Mouse (Mus musculus): ENCODE data around the gene Lsm3. TPM values are rescaled to one million over a fixed set of nuclear protein-coding genes. Genes with fewer than 3 reads are reported as not detected.

Lsm3 gene
- polyA plus RNA-seq, 1 experiment: not detected

DNA sequence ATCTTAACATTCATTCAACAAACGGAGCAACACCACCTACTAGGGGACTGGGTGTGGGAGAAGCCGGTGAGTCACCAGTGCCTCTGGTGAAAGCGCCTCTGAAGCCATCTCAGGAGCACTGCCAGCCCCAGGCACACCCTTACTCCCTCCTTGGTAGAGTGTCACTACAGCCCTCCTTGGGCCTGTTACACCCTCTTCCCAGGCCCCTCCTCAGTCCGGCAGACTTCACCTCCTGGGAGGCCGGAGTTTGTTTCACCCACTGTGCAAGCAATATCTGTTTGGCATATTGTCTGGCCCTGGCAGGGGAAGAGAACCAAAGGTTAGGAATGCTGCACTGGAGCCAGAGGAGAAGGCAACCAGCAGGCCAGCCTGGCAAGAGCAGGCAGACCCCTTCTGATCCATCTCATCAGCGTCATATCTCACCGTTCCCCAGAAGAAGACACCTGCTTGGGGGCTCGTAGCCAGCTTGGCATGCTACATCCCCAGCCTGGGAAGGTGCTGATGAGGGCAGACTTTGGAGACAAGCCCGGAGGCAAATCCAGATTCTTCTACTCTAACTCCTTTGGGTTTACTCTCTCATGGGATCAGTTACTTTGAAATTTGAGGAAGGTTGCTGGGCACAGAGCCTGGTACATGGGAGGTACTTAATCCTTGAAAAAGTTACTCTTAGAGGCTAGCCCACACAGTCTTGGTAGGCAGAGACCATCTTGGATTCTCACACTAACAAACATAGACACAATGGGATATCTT lies 41.1 kb upstream of the Lsm3 start:
- H3K4me3 ChIP-seq (ENCODE audit: insufficient read depth, low read depth, low read length): peak overlapping the region; percentile 56
- TF ChIP-seq POLR2A (IDR thresholded peaks at IDR 0.05; ENCODE audit: insufficient read depth, low read depth, low read length) (no peak), CTCF (IDR thresholded peaks at IDR 0.05; ENCODE audit: insufficient read depth, low read depth, low read length) (no peak)
- WGBS: 33% methylated on average over 9 of the region's 9 CpGs
- no peak overlapping the region for H3K27ac ChIP-seq (ENCODE audit: insufficient read depth, low read depth, low read length)
- peaks cover 11% of the 10 kb centered on the region for H3K4me1 ChIP-seq (ENCODE audit: control insufficient read depth, insufficient read depth, low read length)

DNA sequence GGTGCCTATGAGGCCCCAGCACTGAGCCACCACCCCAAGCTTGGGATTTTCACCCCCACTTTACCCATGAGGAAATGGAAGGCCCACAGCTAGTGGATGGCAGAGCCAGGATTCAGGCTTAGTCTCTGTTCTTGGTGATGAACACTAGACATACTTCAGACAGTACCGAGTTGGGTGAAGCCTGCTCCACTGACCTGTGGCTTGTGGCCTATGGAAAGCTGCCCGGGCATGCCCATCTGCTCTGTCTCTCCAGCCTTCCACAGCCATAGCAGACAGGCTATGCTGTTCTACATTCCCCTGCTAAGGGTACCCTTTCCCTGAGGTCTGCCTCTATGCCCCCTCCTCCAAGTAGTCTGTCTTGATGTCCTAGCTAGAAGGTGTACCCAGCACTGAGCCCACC lies 39.2 kb upstream of the Lsm3 start:
- WGBS: 95% methylated on average over 2 of the region's 2 CpGs
- Histone ChIP-seq H3K4me1 (ENCODE audit: control insufficient read depth, insufficient read depth, low read length) (peaks cover 11% of the 10 kb centered on the region), H3K4me3 (ENCODE audit: insufficient read depth, low read depth, low read length) (no peak overlapping the region), H3K27ac (ENCODE audit: insufficient read depth, low read depth, low read length) (no peak overlapping the region)
- TF ChIP-seq CTCF (IDR thresholded peaks at IDR 0.05; ENCODE audit: insufficient read depth, low read depth, low read length): no peak

DNA sequence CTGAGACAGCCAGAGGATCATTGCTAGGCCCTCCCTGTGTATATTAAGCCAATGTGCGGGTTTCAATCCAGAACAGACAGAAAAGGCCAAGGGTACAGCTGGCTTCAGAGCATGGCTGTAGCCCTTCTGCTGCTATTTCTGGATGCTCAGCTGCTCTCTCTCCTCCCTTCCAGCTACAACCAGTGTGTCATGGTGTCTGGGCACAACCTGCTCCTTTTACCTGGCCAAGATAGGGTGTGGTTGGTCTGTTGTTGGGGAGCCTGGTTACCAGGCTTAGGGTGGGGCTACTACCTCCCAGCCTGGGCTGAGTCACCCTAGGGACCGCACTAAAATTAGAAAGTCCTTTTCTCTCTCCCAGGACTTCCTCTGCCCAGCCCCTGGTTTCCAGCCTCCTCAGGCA lies 32.4 kb upstream of the Lsm3 start:
- Histone ChIP-seq H3K27ac (ENCODE audit: insufficient read depth, low read depth, low read length) (no peak overlapping the region), H3K4me3 (ENCODE audit: insufficient read depth, low read depth, low read length) (no peak overlapping the region), H3K4me1 (ENCODE audit: control insufficient read depth, insufficient read depth, low read length) (peaks cover 10% of the 10 kb centered on the region)
- WGBS: 83% methylated on average over 2 of the region's 2 CpGs
- TF ChIP-seq CTCF (IDR thresholded peaks at IDR 0.05; ENCODE audit: insufficient read depth, low read depth, low read length): no peak
- TF ChIP-seq POLR2A (IDR thresholded peaks at IDR 0.05; ENCODE audit: insufficient read depth, low read depth, low read length): no peak

DNA sequence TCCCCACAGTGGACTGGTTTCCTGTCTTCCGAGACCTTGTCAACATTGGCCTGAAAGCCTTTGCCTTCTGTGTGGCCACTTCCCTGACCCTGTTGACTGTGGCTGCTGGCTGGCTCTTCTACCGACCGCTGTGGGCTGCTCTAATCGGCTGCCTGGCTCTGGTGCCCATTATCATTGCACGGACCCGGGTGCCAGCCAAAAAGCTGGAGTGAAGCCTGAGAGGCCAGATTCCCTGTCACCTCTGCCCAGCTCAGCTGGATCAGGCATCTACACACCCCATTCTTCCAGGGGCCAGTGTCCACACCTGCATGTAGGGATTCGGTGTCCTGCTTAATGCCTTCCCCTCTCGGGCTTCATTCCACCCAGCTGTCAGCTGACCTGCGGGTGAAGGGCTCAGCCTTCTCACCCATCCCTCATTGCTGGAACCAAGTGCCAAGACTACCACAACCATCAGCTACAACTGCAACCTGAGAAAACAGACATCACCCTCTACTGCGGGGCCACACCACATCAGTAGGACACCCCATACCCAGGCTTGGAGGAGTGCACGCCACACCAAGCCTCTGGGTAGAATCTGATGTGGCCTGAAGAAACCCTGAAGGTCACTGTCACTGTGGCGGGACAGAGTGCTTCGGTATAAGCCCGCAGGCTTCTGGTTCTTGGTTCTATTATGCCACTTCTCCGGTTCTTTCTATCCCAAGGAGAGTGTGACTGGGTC lies 28.8 kb upstream of the Lsm3 start:
- Histone ChIP-seq H3K4me1 (ENCODE audit: control insufficient read depth, insufficient read depth, low read length) (peaks cover 21% of the 10 kb centered on the region), H3K27ac (ENCODE audit: insufficient read depth, low read depth, low read length) (0 out of 2 replicates have a peak overlapping the region, but pooled peaks have one; percentile 4), H3K4me3 (ENCODE audit: insufficient read depth, low read depth, low read length) (no peak overlapping the region)
- 88% methylated on average over 15 of the region's 15 CpGs for WGBS
- TF ChIP-seq POLR2A (IDR thresholded peaks at IDR 0.05; ENCODE audit: insufficient read depth, low read depth, low read length) (no peak), CTCF (IDR thresholded peaks at IDR 0.05; ENCODE audit: insufficient read depth, low read depth, low read length) (no peak)

- no peak overlapping the region for H3K4me3 ChIP-seq (ENCODE audit: insufficient read depth, low read depth, low read length)
- TF ChIP-seq CTCF (IDR thresholded peaks at IDR 0.05; ENCODE audit: insufficient read depth, low read depth, low read length): no peak
- TF ChIP-seq POLR2A (IDR thresholded peaks at IDR 0.05; ENCODE audit: insufficient read depth, low read depth, low read length): no peak
- 29% methylated on average over 9 of the region's 9 CpGs for WGBS
- H3K4me1 ChIP-seq (ENCODE audit: control insufficient read depth, insufficient read depth, low read length): peaks cover 21% of the 10 kb centered on the region
- H3K27ac ChIP-seq (ENCODE audit: insufficient read depth, low read depth, low read length): peak overlapping the region; percentile 81
Measured at GRCm38 (mm10) chr6:91488496-91489212, 27.1 kb upstream of the Lsm3 start.

GRCm38 (mm10) chr6:91489872-91490271 lies 25.9 kb upstream of the Lsm3 start:
- Histone ChIP-seq H3K27ac (ENCODE audit: insufficient read depth, low read depth, low read length) (peak overlapping the region; percentile 87), H3K4me1 (ENCODE audit: control insufficient read depth, insufficient read depth, low read length) (peaks cover 21% of the 10 kb centered on the region), H3K4me3 (ENCODE audit: insufficient read depth, low read depth, low read length) (no peak overlapping the region)
- TF ChIP-seq CTCF (IDR thresholded peaks at IDR 0.05; ENCODE audit: insufficient read depth, low read depth, low read length): no peak
- TF ChIP-seq POLR2A (IDR thresholded peaks at IDR 0.05; ENCODE audit: insufficient read depth, low read depth, low read length): no peak
- WGBS: 46% methylated on average over 10 of the region's 10 CpGs

- 0 out of 2 replicates have a peak overlapping the region, but pooled peaks have one; percentile 87 for H3K27ac ChIP-seq (ENCODE audit: insufficient read depth, low read depth, low read length)
- TF ChIP-seq CTCF (IDR thresholded peaks at IDR 0.05; ENCODE audit: insufficient read depth, low read depth, low read length) (no peak), POLR2A (IDR thresholded peaks at IDR 0.05; ENCODE audit: insufficient read depth, low read depth, low read length) (no peak)
- 74% methylated on average over 6 of the region's 6 CpGs for WGBS
- no peak overlapping the region for H3K4me3 ChIP-seq (ENCODE audit: insufficient read depth, low read depth, low read length)
- H3K4me1 ChIP-seq (ENCODE audit: control insufficient read depth, insufficient read depth, low read length): peaks cover 21% of the 10 kb centered on the region
Measured at GRCm38 (mm10) chr6:91491004-91491403, 24.7 kb upstream of the Lsm3 start.

DNA sequence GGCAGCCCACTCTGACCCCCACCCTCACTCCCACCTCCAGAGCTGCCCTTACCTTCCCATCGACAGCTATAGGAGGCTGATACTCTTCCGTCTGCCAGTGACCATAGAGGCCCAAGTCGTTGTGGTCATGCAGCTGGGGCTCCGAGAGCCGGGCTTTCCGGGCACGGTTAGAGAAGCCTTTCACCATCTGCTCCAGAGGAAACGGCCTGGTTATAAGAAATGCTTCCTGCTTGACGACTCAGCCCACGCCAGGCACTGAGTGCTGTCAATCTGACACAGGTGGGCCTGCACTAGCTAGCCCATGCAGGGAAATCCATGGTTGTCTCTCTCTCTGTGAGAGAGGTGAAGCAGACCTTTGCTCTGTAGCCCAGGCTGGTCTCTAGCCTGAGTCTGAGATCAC lies 22.7 kb upstream of the Lsm3 start:
- 89% methylated on average over 10 of the region's 10 CpGs for WGBS
- TF ChIP-seq CTCF (IDR thresholded peaks at IDR 0.05; ENCODE audit: insufficient read depth, low read depth, low read length) (no peak), POLR2A (IDR thresholded peaks at IDR 0.05; ENCODE audit: insufficient read depth, low read depth, low read length) (no peak)
- Histone ChIP-seq H3K27ac (ENCODE audit: insufficient read depth, low read depth, low read length) (no peak overlapping the region), H3K4me3 (ENCODE audit: insufficient read depth, low read depth, low read length) (no peak overlapping the region), H3K4me1 (ENCODE audit: control insufficient read depth, insufficient read depth, low read length) (peaks cover 11% of the 10 kb centered on the region)

DNA sequence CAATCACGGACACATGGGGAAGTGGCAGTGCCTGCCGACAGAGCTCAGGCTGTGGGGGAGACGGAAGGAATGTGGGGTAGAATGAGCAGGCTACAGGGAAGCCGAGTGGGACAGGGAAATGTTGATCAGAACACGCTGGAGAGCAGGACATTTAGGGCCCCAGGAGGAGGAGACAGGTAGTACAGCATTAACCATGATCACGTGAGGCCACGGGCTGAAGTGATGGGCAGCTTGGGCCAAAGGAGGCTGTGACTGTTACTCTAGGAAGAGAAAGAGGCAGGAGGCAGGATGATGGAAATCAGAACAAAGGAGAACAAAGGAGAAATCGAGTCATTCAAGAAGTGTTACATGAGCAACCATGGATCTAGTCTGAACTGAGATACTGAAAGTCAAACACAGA lies 21.2 kb upstream of the Lsm3 start:
- Histone ChIP-seq H3K27ac (ENCODE audit: insufficient read depth, low read depth, low read length) (no peak overlapping the region), H3K4me1 (ENCODE audit: control insufficient read depth, insufficient read depth, low read length) (peaks cover 7% of the 10 kb centered on the region), H3K4me3 (ENCODE audit: insufficient read depth, low read depth, low read length) (no peak overlapping the region)
- TF ChIP-seq POLR2A (IDR thresholded peaks at IDR 0.05; ENCODE audit: insufficient read depth, low read depth, low read length) (no peak), CTCF (IDR thresholded peaks at IDR 0.05; ENCODE audit: insufficient read depth, low read depth, low read length) (no peak)
- WGBS: 91% methylated on average over 8 of the region's 8 CpGs

All from olfactory bulb, adult 2 months (tissue).